Mouse (Mus musculus): Measurements from ENCODE around the gene E030030I06Rik. TPM values are rescaled to one million over a fixed set of nuclear protein-coding genes. Genes with fewer than 3 reads are reported as not detected.
"Not testable (repeated sequence)": the region's sequence is repeated elsewhere in the genome, so short reads cannot be mapped to it uniquely, and the experiment has no call there.

Gene E030030I06Rik
- polyA plus RNA-seq, 1 experiment from 2014 or later: 21.4 TPM

DNA sequence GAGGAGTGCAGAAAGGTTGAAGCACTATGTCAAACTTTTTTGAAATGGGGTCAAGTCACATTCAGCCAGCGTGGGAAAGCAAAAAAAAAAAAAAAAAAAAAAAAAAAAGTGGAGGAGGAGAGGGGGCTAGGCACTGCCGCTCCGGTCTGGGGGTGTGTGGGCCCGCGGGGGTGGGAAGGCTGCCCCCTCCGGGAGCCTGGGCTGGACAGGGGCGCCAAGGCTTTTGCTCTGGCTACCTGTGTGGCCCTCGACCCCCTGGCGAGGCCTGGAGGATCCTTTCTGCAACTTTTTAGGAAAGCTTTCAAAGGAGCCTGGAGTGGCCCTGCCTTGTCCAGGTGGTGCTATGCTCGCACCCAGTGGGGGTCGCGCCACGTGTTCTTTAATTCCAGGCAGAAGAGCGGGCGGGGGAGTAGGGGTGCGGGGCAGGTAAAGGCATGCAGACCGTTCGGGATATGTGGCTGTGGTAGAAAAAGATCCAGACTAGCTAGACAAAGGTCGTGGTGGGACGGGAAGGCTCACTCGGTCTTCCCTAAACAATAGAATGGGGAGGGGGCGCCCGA, 10.6 kb upstream of the E030030I06Rik start:
- H3K36me3 ChIP-seq: no peaks in the 10 kb centered on the region
- peak; percentile 34 for DNase-seq (ENCODE audit: low spot score)
- peak overlapping the region; percentile 56 for H3K4me3 ChIP-seq
- 1% methylated on average over 23 of the region's 23 CpGs for WGBS
- peak overlapping the region; percentile 62; the same call in 1 of the 2 replicates for H3K27ac ChIP-seq
- H3K27me3 ChIP-seq (ENCODE audit: insufficient read depth, poor library complexity, severe bottlenecking): peaks cover 81% of the 10 kb centered on the region
- H3K9me3 ChIP-seq: no peaks in the 10 kb centered on the region
- peaks cover 20% of the 10 kb centered on the region for H3K4me1 ChIP-seq (replicated peaks)

DNA sequence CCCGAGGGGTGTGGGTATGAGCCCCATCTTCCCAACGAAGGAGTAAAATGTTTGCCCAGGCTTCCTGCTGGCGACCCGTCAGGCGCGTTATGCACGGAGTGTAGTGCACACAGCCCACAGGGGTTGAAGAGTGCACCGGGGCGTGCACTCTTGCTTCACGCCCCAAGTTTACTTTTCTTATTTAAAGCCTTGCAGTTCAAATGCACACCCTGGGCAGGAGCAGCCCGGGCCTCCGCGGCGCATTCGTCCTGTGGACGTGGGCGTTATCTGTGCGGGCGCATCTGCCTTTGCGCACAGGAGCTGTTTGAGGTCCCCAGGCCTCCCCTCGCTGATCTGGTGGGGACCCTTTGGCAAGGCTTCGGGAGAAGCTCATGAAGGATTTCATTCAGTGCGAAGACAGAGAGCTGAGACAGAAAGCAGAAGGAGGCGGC, 10.1 kb upstream of the E030030I06Rik start:
- H3K9me3 ChIP-seq: no peaks in the 10 kb centered on the region
- H3K36me3 ChIP-seq: no peaks in the 10 kb centered on the region
- WGBS: under 1% methylated on average over 24 of the region's 24 CpGs
- 0 out of 2 replicates have a peak overlapping the region, but pooled peaks have one; percentile 77 for H3K27ac ChIP-seq
- peaks cover 86% of the 10 kb centered on the region for H3K27me3 ChIP-seq (ENCODE audit: insufficient read depth, poor library complexity, severe bottlenecking)
- DNase-seq (ENCODE audit: low spot score): peak; percentile 59
- peak overlapping the region; percentile 56 for H3K4me3 ChIP-seq
- H3K4me1 ChIP-seq (replicated peaks): peaks cover 22% of the 10 kb centered on the region

GRCm38 (mm10) chr10:22158310-22158999, 9.4 kb upstream of the E030030I06Rik start, which contains the start of the genes Raet1e and H60b:
TSS of gene Raet1e (plus strand) at chr10:22158569.
TSS of gene H60b (plus strand) at chr10:22158586.
- DNase-seq (ENCODE audit: low spot score): peak; percentile 74
- peaks cover 93% of the 10 kb centered on the region for H3K27me3 ChIP-seq (ENCODE audit: insufficient read depth, poor library complexity, severe bottlenecking)
- H3K4me3 ChIP-seq: peak within 1 kb of the TSS; percentile 56
- H3K27ac ChIP-seq: peak within 1 kb of the TSS; percentile 77
- under 1% methylated on average over 48 of the region's 48 CpGs for WGBS
- H3K36me3 ChIP-seq, H3K9me3 ChIP-seq: not testable (repeated sequence)
- peaks cover 24% of the 10 kb centered on the region for H3K4me1 ChIP-seq (replicated peaks)

GRCm38 (mm10) chr10:22154871-22155799, 6.1 kb upstream of the E030030I06Rik start:
- no peaks in the 10 kb centered on the region for H3K9me3 ChIP-seq
- H3K36me3 ChIP-seq: no peaks in the 10 kb centered on the region
- H3K4me1 ChIP-seq (replicated peaks): peaks cover 38% of the 10 kb centered on the region
- WGBS: 7% methylated on average over 3 of the region's 3 CpGs
- DNase-seq (ENCODE audit: low spot score): no peak
- no peak overlapping the region for H3K27ac ChIP-seq
- peaks cover 99% of the 10 kb centered on the region for H3K27me3 ChIP-seq (ENCODE audit: insufficient read depth, poor library complexity, severe bottlenecking)
- H3K4me3 ChIP-seq: no peak overlapping the region

DNA sequence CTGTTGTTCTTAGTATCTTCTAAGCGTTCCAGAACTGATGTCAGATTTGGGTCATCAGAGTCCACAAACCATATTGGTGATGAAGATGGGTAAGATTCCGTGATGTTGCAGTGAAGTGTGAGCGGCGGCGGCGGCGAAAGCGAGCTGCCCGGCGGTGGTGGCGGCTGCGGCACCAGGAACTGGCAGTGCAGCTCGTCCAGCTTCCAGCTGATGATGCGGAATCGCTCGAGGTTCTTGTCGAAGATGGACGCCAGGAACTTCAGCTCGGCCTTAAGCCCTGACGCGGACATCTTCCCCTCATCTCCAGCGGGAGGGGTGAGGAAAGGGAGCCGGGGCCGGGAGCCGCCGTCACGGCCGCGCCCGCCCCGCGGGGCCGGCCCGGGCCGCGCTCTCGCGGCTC, 5.1 kb upstream of the E030030I06Rik start:
- H3K36me3 ChIP-seq, H3K9me3 ChIP-seq, H3K27ac ChIP-seq: not testable (repeated sequence)
- Histone ChIP-seq H3K4me1 (replicated peaks) (peaks cover 41% of the 10 kb centered on the region), H3K4me3 (peak overlapping the region; percentile 50), H3K27me3 (ENCODE audit: insufficient read depth, poor library complexity, severe bottlenecking) (peaks cover 99% of the 10 kb centered on the region)
- WGBS: under 1% methylated on average over 38 of the region's 38 CpGs
- DNase-seq (ENCODE audit: low spot score): peak; percentile 67

DNA sequence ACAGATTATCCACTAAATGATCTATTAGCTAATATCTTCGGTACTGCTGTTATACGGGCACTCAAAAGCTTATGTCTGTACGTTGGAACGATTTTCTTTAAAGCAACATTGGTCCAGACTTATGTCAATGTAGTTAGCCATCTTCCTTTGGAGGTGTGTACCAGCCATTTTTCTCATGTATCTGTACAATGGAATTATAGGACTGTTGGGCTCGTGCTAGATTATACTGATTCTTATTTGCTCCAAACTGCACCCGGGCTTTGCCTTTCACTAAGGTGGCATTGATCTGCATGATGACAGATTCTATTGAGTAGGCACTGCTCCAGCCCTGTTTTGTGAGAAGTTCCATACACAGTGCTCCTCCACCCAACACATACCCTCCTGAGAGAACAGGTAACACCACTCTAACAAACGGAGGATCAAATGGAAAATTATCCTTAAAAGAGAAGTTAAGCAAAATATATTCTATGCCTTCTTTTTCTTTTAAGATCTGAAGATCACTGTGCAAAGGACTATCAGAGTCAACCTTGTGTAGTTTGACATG, 4.1 kb upstream of the E030030I06Rik start:
- 11% methylated on average over 7 of the region's 7 CpGs for WGBS
- Histone ChIP-seq H3K27me3 (ENCODE audit: insufficient read depth, poor library complexity, severe bottlenecking) (peaks cover 91% of the 10 kb centered on the region), H3K4me1 (replicated peaks) (peaks cover 37% of the 10 kb centered on the region)
- not testable (repeated sequence) for H3K36me3 ChIP-seq; DNase-seq (ENCODE audit: low spot score); H3K9me3 ChIP-seq; H3K4me3 ChIP-seq; H3K27ac ChIP-seq

DNA sequence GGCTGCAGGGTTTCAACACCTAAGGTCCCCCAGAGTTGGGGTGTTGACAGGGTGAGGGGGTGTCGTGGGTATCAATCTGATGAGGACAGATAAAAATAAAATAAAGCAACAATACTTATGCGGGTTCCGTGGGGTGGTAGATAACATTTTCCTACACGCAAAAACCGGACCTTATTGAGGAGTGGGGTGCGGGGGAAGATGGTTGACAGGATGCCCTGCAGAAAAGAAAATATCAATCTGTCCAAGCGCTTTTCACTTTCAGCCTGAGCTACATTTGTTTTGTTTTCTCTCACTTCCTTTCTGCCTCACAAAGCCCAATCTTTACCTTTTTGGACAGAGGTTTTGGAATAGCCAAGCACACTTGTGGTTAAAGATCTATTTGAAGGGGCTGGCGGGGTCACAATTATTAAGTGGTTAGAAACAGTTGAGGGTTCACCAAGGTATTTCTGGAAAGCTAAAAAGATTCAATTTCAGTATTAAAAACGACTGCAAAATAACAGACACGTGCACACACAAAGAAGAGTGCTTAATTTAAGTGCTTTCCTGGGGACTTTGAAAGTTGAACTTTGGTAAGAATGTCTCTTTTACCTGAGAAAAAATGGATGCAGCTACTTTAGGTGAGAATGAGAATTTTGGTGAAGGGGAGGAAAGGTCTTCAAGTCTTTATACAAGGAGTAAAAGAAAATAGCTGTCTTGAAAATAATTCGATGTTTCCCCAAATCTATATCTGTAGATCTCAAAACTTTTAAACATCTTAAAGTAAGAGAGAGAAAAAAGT, 3.0 kb upstream of the E030030I06Rik start:
- WGBS: 3% methylated on average over 11 of the region's 11 CpGs
- H3K9me3 ChIP-seq; H3K36me3 ChIP-seq; DNase-seq (ENCODE audit: low spot score); H3K27ac ChIP-seq: not testable (repeated sequence)
- Histone ChIP-seq H3K27me3 (ENCODE audit: insufficient read depth, poor library complexity, severe bottlenecking) (peaks cover 80% of the 10 kb centered on the region), H3K4me3 (peak overlapping the region; percentile 44), H3K4me1 (replicated peaks) (peaks cover 34% of the 10 kb centered on the region)

DNA sequence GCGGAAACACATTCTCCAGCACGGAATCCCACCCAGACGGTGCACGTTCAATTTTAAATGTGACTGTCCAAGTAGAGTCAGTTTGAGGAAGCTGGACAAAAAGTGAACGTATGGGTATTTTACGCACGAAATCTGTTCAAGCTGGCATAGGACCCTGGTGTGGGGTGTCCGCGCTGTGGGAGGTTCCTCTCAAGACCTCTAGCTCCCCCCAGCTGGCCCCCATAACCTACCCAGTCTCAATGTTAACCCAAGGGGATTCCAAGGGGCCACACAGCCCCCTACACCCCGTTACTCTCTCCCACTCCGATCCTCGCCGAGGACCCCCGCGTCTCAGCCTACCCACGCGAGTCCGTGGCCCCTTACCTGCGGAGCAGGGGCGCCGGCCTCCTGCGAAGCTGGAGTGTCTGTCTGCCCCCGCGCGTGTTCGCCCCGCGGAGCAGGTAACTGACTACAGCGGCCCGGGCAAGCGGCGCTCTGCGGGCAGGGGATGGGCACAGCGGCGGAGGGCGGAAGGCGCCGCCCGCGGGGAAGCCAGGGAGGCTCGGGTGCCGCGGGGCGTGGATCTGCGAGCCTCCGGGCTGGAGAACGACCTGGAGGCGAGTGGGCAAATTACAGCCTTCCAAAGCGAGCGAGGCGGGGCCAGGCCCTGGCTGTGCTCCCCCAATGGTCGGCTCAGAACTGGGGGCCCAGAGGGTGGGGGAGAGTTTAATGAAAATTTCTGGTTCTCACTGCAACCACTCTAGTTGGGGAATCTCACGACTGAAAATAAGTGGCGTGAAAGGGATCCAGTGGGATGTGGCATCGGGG, 2.2 kb upstream of the E030030I06Rik start:
- peak; percentile 27 for DNase-seq (ENCODE audit: low spot score)
- H3K4me3 ChIP-seq: peak overlapping the region; percentile 44
- peaks cover 72% of the 10 kb centered on the region for H3K27me3 ChIP-seq (ENCODE audit: insufficient read depth, poor library complexity, severe bottlenecking)
- under 1% methylated on average over 55 of the region's 55 CpGs for WGBS
- H3K9me3 ChIP-seq, H3K36me3 ChIP-seq, H3K27ac ChIP-seq: not testable (repeated sequence)
- H3K4me1 ChIP-seq (replicated peaks): peaks cover 34% of the 10 kb centered on the region

- peaks cover 34% of the 10 kb centered on the region for H3K4me1 ChIP-seq (replicated peaks)
- H3K27ac ChIP-seq: no peak overlapping the region
- H3K9me3 ChIP-seq: no peaks in the 10 kb centered on the region
- peaks cover 65% of the 10 kb centered on the region for H3K27me3 ChIP-seq (ENCODE audit: insufficient read depth, poor library complexity, severe bottlenecking)
- peak overlapping the region; percentile 75 for H3K4me3 ChIP-seq
- WGBS: under 1% methylated on average over 27 of the region's 27 CpGs
- DNase-seq (ENCODE audit: low spot score): peak; percentile 48
- H3K36me3 ChIP-seq: peaks cover 10% of the 10 kb centered on the region
Observed at GRCm38 (mm10) chr10:22150593-22150992, 1.5 kb upstream of the E030030I06Rik start.

DNA sequence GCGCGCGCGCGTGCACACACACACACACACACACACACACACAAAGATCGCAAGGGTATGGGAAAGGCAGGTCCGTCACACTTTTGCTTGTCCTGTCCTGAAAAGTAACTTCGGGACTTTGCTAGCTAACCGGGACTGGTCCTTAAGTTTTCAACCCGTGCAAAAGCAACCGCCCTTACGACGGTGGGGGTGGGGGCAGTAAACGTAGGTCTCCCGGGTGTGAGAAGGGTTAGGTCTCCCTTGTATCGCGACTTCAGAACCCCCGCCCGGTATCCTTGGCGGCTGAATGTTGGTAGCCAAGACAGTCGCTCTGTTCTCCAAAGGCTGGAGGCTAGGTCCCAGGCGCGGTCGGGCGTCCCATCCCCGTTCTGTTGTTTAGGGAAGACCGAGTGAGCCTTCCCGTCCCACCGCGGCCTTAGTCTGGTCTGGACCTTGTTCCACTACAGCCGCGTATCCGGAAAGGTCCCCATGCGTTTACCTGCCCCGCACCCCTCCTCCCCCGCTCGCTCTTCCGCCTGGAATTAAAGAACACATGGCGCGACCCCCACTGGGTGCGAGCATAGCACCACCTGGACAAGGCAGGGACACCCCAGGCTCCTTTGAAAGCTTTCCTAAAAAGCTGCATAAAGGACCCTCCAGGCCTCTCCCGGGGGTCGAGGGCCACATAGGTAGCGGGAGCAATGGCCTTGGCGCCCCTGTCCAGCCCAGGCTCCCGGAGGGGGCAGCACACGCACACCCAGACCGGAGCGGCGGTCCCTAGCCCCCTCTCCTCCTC, 808 bp upstream of the E030030I06Rik start:
- peak overlapping the region; percentile 93 for H3K27ac ChIP-seq
- peak; percentile 60 for DNase-seq (ENCODE audit: low spot score)
- H3K36me3 ChIP-seq: peaks cover 10% of the 10 kb centered on the region
- under 1% methylated on average over 50 of the region's 50 CpGs for WGBS
- H3K9me3 ChIP-seq: no peaks in the 10 kb centered on the region
- H3K27me3 ChIP-seq (ENCODE audit: insufficient read depth, poor library complexity, severe bottlenecking): peaks cover 58% of the 10 kb centered on the region
- peak overlapping the region; percentile 75 for H3K4me3 ChIP-seq
- peaks cover 34% of the 10 kb centered on the region for H3K4me1 ChIP-seq (replicated peaks)

Data from hindbrain, embryonic 10.5 days (tissue).